Mouse (Mus musculus): ENCODE measurements around the gene Tenm2. TPM values are rescaled to one million over a fixed set of nuclear protein-coding genes. Genes with fewer than 3 reads are reported as not detected.

The Tenm2 gene
- total and polyA plus RNA-seq, 3 experiments, result not detected

- H3K9me3 ChIP-seq (replicated peaks; ENCODE audit: insufficient read depth, low read length), result no peaks in the 10 kb centered on the region
- DNase-seq (ENCODE audit: low read depth, low spot score), result no peak
These were observed 561.6 kb downstream of the Tenm2 start for GRCm38 (mm10) chr11:36674141-36674540.

DNA sequence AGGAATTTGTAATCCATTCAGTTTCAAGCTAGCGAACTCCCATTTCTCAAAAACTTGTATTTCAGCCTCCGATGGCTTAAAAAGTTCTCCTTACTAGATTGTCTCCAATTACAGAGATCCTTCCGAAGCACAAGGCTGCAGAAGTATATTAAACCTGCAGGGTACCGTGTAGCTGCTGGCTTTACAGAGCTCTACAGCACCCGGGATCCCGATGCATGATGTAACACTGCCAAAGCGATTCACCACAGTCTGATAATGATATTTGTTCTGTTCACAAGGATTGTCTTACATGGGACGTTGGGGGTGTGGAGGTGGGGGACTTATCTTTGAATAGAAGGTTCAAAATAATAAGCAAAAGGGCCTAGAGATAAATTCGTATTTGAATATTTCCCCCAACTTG, 564.6 kb downstream of the Tenm2 start:
- Histone ChIP-seq H3K4me3 (ENCODE audit: control insufficient read depth in 1 of 2, insufficient read depth in 1 of 2, low read depth in 2 of 2, low read length in 2 of 2) (no peak overlapping the region), H3K79me2 (ENCODE audit: control insufficient read depth, insufficient read depth, low read length, poor library complexity) (no peaks in the 10 kb centered on the region), H3K36me3 (ENCODE audit: control insufficient read depth in 1 of 2, insufficient read depth in 2 of 2, low read length in 2 of 2) (no peaks in the 10 kb centered on the region), H3K4me1 (ENCODE audit: control insufficient read depth in 1 of 2, insufficient read depth in 2 of 2, low read length in 2 of 2) (no peaks in the 10 kb centered on the region), H3K9ac (ENCODE audit: control insufficient read depth, low read depth, low read length, poor library complexity, severe bottlenecking) (no peak overlapping the region), H3K27me3 (ENCODE audit: control insufficient read depth in 1 of 2, insufficient read depth in 2 of 2, low read length in 2 of 2) (no peaks in the 10 kb centered on the region), H3K9me3 (replicated peaks; ENCODE audit: insufficient read depth, low read length) (no peaks in the 10 kb centered on the region), H3K27ac (ENCODE audit: control insufficient read depth, low read depth, low read length) (no peak overlapping the region)
- no peak for DNase-seq (ENCODE audit: low read depth, low spot score)
- TF ChIP-seq POLR2AphosphoS5 (IDR thresholded peaks at IDR 0.05; ENCODE audit: borderline replicate concordance, low read depth, low read length), result no peak
- TF ChIP-seq USF2 (IDR thresholded peaks at IDR 0.05; ENCODE audit: borderline replicate concordance in 1 of 2, insufficient read depth in 1 of 2, low read depth in 1 of 2, low read length in 2 of 2), result no peak
- TF ChIP-seq HCFC1 (IDR thresholded peaks at IDR 0.05; ENCODE audit: low read depth, low read length), result no peak
- TF ChIP-seq E2F4 (IDR thresholded peaks at IDR 0.05; ENCODE audit: borderline replicate concordance, low read depth, low read length), result no peak
- no peak for TF ChIP-seq BHLHE40 (IDR thresholded peaks at IDR 0.05; ENCODE audit: borderline replicate concordance, low read depth, low read length)
- TF ChIP-seq EP300 (IDR thresholded peaks at IDR 0.05; ENCODE audit: low read depth in 1 of 2, low read length in 2 of 2), result no peak
- TF ChIP-seq GABPA (IDR thresholded peaks at IDR 0.05; ENCODE audit: low read depth, low read length), result no peak
- no peak for TF ChIP-seq ZKSCAN1 (IDR thresholded peaks at IDR 0.05; ENCODE audit: low read depth, low read length)
- TF ChIP-seq MEF2A (IDR thresholded peaks at IDR 0.05; ENCODE audit: extremely low read depth, insufficient replicate concordance, low read depth, low read length, poor library complexity, severe bottlenecking), result no peak
- no peak for TF ChIP-seq JUND (IDR thresholded peaks at IDR 0.05; ENCODE audit: low read depth, low read length)
- TF ChIP-seq MXI1 (IDR thresholded peaks at IDR 0.05; ENCODE audit: low read depth, low read length), result no peak
- no peak for TF ChIP-seq MYC (IDR thresholded peaks at IDR 0.05; ENCODE audit: low read depth, low read length)
- TF ChIP-seq ZC3H11A (IDR thresholded peaks at IDR 0.05; ENCODE audit: low read depth, low read length), result no peak
- TF ChIP-seq ZNF384 (IDR thresholded peaks at IDR 0.05; ENCODE audit: low read depth, low read length), result no peak
- no peak for TF ChIP-seq SIN3A (IDR thresholded peaks at IDR 0.05; ENCODE audit: low read length)
- no peak for TF ChIP-seq POLR2A (IDR thresholded peaks at IDR 0.05; ENCODE audit: control insufficient read depth in 1 of 2, insufficient read depth in 1 of 2, low read depth in 1 of 2, low read length in 2 of 2, poor library complexity in 1 of 2)
- TF ChIP-seq MAX (IDR thresholded peaks at IDR 0.05; ENCODE audit: low read length), result no peak
- no peak for TF ChIP-seq MYB (IDR thresholded peaks at IDR 0.05; ENCODE audit: low read depth, low read length)

More at GRCm38 (mm10) chr11:36674141-36674540, 561.6 kb downstream of the Tenm2 start:
- Histone ChIP-seq H3K27me3 (ENCODE audit: control insufficient read depth in 1 of 2, insufficient read depth in 2 of 2, low read length in 2 of 2) (no peaks in the 10 kb centered on the region), H3K4me1 (ENCODE audit: control insufficient read depth in 1 of 2, insufficient read depth in 2 of 2, low read length in 2 of 2) (no peaks in the 10 kb centered on the region), H3K9ac (ENCODE audit: control insufficient read depth, low read depth, low read length, poor library complexity, severe bottlenecking) (no peak overlapping the region), H3K27ac (ENCODE audit: control insufficient read depth, low read depth, low read length) (no peak overlapping the region), H3K36me3 (ENCODE audit: control insufficient read depth in 1 of 2, insufficient read depth in 2 of 2, low read length in 2 of 2) (no peaks in the 10 kb centered on the region), H3K4me3 (ENCODE audit: control insufficient read depth in 1 of 2, insufficient read depth in 1 of 2, low read depth in 2 of 2, low read length in 2 of 2) (no peak overlapping the region), H3K79me2 (ENCODE audit: control insufficient read depth, insufficient read depth, low read length, poor library complexity) (no peaks in the 10 kb centered on the region)
- TF ChIP-seq TAL1 (IDR thresholded peaks at IDR 0.05; ENCODE audit: low read length) (no peak), SMC3 (IDR thresholded peaks at IDR 0.05; ENCODE audit: low read depth, low read length) (no peak), HCFC1 (IDR thresholded peaks at IDR 0.05; ENCODE audit: low read depth, low read length) (no peak), RCOR1 (IDR thresholded peaks at IDR 0.05; ENCODE audit: low read depth, low read length) (no peak)

Measured in MEL (cell line).